Mouse (Mus musculus) olfactory bulb, adult 2 months (tissue): ENCODE results near the gene Stx1b. TPM values are rescaled to one million over a fixed set of nuclear protein-coding genes. Genes with fewer than 3 reads are reported as not detected.

Source experiments
- H3K27ac ChIP-seq: fragments of 200-500 bp; 2 replicates; pipeline ENCODE4 v1.5.1; 2012; ENCODE audit warnings: low read depth, low read length; ENCODE audit not compliant: insufficient read depth
- H3K4me1 ChIP-seq: fragments of 200-500 bp; 2 replicates; pipeline ENCODE4 v1.6.1; 2012; ENCODE audit warnings: low read length; ENCODE audit not compliant: control insufficient read depth, insufficient read depth
- H3K4me3 ChIP-seq: fragments of 200-500 bp; 2 replicates; pipeline ENCODE4 v1.5.1; 2012; ENCODE audit warnings: mild to moderate bottlenecking, low read depth, low read length, moderate library complexity; ENCODE audit not compliant: insufficient read depth
- CTCF ChIP-seq: fragments of 200-500 bp; IDR thresholded peaks from 2 replicates; pipeline ENCODE4 v1.5.1; 2012; ENCODE audit warnings: low read depth, mild to moderate bottlenecking, low read length, moderate library complexity; ENCODE audit not compliant: insufficient read depth
- POLR2A ChIP-seq: fragments of 200-500 bp; IDR thresholded peaks from 2 replicates; pipeline ENCODE4 v1.6.1; 2012; ENCODE audit warnings: mild to moderate bottlenecking, low read depth, low read length, moderate library complexity; ENCODE audit not compliant: insufficient read depth
- whole genome bisulfite sequencing: fragments of 180-500 bp; shearing (Covaris S2); methylation state at CpG from one replicate; pipeline ENCODE4 v1.1.7; 2018; 5-methylcytosine and 5-hydroxymethylcytosine counted together
- polyA plus RNA-seq: library from polyadenylated mRNA; stranded (reverse); fragments of >200 nt; gene quantifications from 2 replicates; pipeline ENCODE4 v1.2.4, GENCODE M21; 2012; ENCODE audit warnings: low replicate concordance; ENCODE audit not compliant: missing spikeins, insufficient read depth, insufficient read length

Stx1b gene
- polyA plus RNA-seq, 1 experiment, result not detected

DNA sequence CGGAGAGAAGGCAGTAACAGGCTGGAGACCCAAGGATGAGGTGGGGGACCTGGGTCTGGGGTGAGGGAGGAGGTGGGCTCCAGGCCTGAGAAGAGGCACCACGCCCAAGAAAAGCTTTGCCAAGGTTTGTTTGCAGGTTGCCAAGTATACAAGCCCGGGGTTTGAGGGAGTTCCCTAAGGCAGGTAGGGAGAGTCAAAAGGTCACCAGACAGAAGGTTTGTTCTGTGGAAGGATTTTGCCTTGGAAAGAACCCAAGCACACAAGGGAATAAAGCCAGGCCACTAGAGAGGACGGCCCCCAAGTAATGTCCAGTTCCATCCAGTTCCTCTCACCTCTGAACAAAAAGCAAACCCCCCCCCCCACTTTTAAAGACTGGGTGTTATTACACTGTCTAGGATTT is 13.1 kb downstream of the Stx1b start:
- WGBS, result 78% methylated on average over 4 of the region's 4 CpGs

GRCm38 (mm10) chr7:127810650-127811049 is 13.7 kb downstream of the Stx1b start:
- WGBS, result 76% methylated on average over 10 of the region's 10 CpGs
- Histone ChIP-seq H3K4me1 (peaks cover 30% of the 10 kb centered on the region), H3K27ac (no peak overlapping the region), H3K4me3 (no peak overlapping the region)
- TF ChIP-seq CTCF, result no peak
- no peak for TF ChIP-seq POLR2A

More for the DNA sequence above, 13.1 kb downstream of the Stx1b start:
- H3K27ac ChIP-seq, result no peak overlapping the region
- H3K4me1 ChIP-seq, result peaks cover 36% of the 10 kb centered on the region
- no peak overlapping the region for H3K4me3 ChIP-seq
- TF ChIP-seq CTCF, result no peak

GRCm38 (mm10) chr7:127809846-127810245 is 14.5 kb downstream of the Stx1b start:
- peaks cover 23% of the 10 kb centered on the region for H3K4me1 ChIP-seq
- WGBS, result 91% methylated on average over 1 of the region's 1 CpGs
- H3K4me3 ChIP-seq, result no peak overlapping the region
- TF ChIP-seq POLR2A (no peak), CTCF (no peak)
- no peak overlapping the region for H3K27ac ChIP-seq

DNA sequence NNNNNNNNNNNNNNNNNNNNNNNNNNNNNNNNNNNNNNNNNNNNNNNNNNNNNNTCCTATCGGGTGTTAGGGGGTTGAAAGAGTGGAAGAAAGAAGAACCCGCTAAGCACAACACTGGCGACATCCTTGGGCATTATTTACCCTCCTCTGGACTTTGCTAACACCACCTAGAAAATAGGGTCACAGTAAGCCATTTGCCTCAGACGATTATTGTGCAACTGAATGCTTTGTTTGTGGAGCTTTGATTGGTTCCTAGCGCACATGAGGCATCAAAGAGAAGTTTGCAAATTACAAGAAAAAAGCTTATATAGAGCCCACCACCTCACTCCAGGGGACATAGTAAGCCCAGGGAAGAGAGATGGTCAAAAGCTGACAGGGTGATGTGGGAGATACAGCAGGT is 15.5 kb downstream of the Stx1b start:
- peaks cover 22% of the 10 kb centered on the region for H3K4me1 ChIP-seq
- no peak overlapping the region for H3K27ac ChIP-seq
- H3K4me3 ChIP-seq, result no peak overlapping the region
- WGBS, result 49% methylated on average over 5 of the region's 5 CpGs
- no peak for TF ChIP-seq CTCF
- TF ChIP-seq POLR2A, result no peak

- TF ChIP-seq POLR2A (no peak), CTCF (no peak)
- Histone ChIP-seq H3K4me3 (no peak overlapping the region), H3K27ac (no peak overlapping the region; the same call in 1 of the 2 replicates), H3K4me1 (peaks cover 27% of the 10 kb centered on the region)
- WGBS, result 82% methylated on average over 17 of the region's 17 CpGs
Observed at GRCm38 (mm10) chr7:127802313-127802712, 22.0 kb downstream of the Stx1b start.

DNA sequence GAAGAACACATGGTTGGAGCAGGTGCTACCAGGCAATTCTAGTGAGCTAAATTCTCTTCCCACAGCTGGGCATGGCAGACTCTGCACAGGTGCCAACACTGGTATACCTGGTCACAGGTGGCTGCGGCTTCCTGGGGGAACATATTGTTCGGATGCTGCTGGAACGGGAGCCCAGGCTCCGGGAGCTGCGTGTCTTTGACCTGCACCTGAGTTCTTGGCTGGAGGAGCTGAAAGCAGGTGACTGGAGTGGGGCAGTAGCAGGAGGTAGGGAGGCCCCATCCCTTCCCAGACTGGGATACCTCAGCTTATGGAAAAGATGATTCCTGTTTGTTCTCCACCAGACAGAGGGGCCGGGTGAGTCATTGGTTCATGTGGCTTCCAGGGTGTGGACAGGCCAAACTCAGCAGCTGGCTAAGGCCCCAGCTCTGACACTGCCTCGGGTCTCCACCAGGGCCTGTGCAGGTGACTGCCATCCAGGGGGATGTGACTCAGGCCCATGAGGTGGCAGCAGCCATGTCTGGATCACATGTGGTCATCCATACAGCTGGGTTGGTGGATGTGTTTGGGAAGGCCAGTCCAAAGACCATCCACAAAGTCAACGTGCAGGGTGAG is 23.2 kb downstream of the Stx1b start:
- Histone ChIP-seq H3K4me3 (no peak overlapping the region), H3K27ac (peak overlapping the region; percentile 42), H3K4me1 (peaks cover 27% of the 10 kb centered on the region)
- TF ChIP-seq CTCF (no peak), POLR2A (no peak)
- WGBS, result 77% methylated on average over 8 of the region's 8 CpGs

DNA sequence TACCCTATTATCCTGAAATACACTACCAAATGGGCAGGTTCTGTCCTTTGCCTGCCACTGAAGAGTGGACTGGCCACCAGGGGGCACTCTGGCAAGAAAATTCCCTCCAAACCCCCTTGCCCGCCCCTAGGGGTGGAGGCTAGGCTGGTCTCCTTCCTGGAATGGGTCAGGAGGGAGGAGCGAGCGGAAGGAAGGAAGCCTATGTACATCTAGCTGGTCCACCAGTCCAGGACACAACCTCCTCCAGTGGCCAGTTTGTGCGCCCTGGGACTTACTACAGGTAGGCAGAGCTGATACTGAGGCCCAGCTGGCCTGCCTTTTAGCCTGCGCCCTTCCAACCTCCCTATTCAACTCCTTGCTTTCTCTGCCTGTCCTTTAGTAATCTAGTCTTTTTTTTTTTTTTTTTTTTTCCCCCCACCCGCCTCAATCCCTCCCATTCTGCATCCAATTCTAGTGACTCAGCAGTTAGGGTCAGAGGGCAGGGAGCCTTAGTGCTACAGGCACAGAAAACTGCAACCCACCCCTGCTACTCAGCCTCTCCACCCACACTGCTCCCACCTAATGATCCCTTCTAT is 23.8 kb downstream of the Stx1b start, which contains the start of gene Hsd3b7:
Hsd3b7 (plus strand) TSS at position 170 of the 575 bp plus-strand sequence.
- peak; percentile 90 for TF ChIP-seq CTCF
- TF ChIP-seq POLR2A, result peak; percentile 27; the same call in 1 of the 2 replicates
- Histone ChIP-seq H3K4me3 (peak within 1 kb of the TSS; percentile 29), H3K4me1 (peaks cover 27% of the 10 kb centered on the region), H3K27ac (peak within 1 kb of the TSS; percentile 66)
- 15% methylated on average over 6 of the region's 6 CpGs for WGBS

DNA sequence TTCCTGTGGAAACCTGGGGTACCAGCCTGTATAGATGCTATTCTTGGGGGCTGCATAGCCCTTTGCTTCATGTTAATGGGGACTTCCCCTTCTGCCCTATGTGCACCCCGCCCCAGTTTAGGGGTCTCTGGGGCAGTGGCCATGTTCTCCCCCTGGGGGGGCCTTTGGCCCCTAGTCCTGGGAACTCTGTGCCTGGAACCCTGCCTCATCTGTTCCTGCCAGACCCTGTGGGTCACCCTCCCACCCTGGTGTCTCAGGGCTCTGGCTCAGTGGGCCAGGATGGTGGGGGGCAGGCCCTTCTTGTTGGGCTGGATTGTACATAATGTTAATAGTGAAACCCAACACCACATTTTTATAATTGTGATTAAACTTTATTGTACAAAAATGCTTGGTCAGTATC is 24.6 kb downstream of the Stx1b start:
- no peak overlapping the region for H3K4me3 ChIP-seq
- TF ChIP-seq CTCF (no peak), POLR2A (no peak)
- no peak overlapping the region for H3K27ac ChIP-seq
- WGBS, result 95% methylated on average over 1 of the region's 1 CpGs
- peaks cover 27% of the 10 kb centered on the region for H3K4me1 ChIP-seq

- Histone ChIP-seq H3K27ac (no peak overlapping the region), H3K4me1 (peaks cover 22% of the 10 kb centered on the region), H3K4me3 (no peak overlapping the region)
- TF ChIP-seq POLR2A (no peak), CTCF (no peak)
- 85% methylated on average over 13 of the region's 13 CpGs for WGBS
Observed at GRCm38 (mm10) chr7:127799211-127799610, 25.1 kb downstream of the Stx1b start.
